11 mouse cellular contexts compared by ENCODE assay signal in genomic region chr17:81579728-81580425, GRCm38 (mm10).
DNase-seq lines count a peak whose midpoint lies in the region; ATAC-seq lines count a peak whose summit lies in the region.
"Had no signal": no experiment of that assay in that cellular context is flagged by ENCODE, and none has a peak within 500 bp of the region (broad histone marks: within the 10 kb centered on the region; RNA-seq: fewer than 3 reads in every experiment).

No protein-coding gene starts in this region.

- peaks cover 10% of the 10 kb centered on the region for H3K4me1 ChIP-seq in kidney, embryonic 16.5 days (ENCODE audit: insufficient read depth, low read length)
- H3K4me1 ChIP-seq: forebrain, embryonic 10.5 days had no signal

- no peaks in the 10 kb centered on the region for H3K27me3 ChIP-seq in kidney, embryonic 16.5 days (ENCODE audit: insufficient read depth, low read length)

- H3K27ac ChIP-seq in kidney, embryonic 16.5 days (ENCODE audit: low read length): 0 out of 2 replicates have a peak overlapping the region, but pooled peaks have one; percentile 25
- H3K27ac ChIP-seq: forebrain, embryonic 10.5 days; macrophage had no signal

- 0 out of 2 replicates have a peak, but pooled peaks cover 3% of the 10 kb centered on the region for H3K9me3 ChIP-seq in kidney, embryonic 16.5 days (ENCODE audit: low read length)
- H3K9me3 ChIP-seq: forebrain, embryonic 10.5 days had no signal

- no peaks in the 10 kb centered on the region for H3K36me3 ChIP-seq in kidney, embryonic 16.5 days (ENCODE audit: insufficient read depth, low read length)
- H3K36me3 ChIP-seq: forebrain, embryonic 10.5 days had no signal

- 62% methylated on average over 10 of the region's 10 CpGs for WGBS in kidney, embryonic 16.5 days

- no peak for ATAC-seq in kidney, embryonic 16.5 days (ENCODE audit: low FRiP score, low TSS enrichment)
- peak; percentile 72 to 85 for ATAC-seq in hematopoietic stem cell, adult 5-6 weeks (replicated peaks in 1 of 2; ENCODE audit: insufficient read depth in 1 of 2, low FRiP score in 2 of 2, low TSS enrichment in 1 of 2, low read depth in 1 of 2, poor library complexity in 2 of 2, severe bottlenecking in 2 of 2)
- no peak for ATAC-seq in activated CD4-positive, CD25-positive, alpha-beta regulatory T cell, adult 4 months

- H3K4me3 ChIP-seq in kidney, embryonic 16.5 days (ENCODE audit: low read length): no peak overlapping the region
- H3K4me3 ChIP-seq: forebrain, embryonic 10.5 days had no signal

- H3K9ac ChIP-seq in kidney, embryonic 16.5 days (replicated peaks; ENCODE audit: low read length): no peak overlapping the region

- H3K4me2 ChIP-seq in kidney, embryonic 16.5 days (replicated peaks; ENCODE audit: low read depth, low read length): no peak overlapping the region

- no peak for DNase-seq in kidney, adult 11 months
- DNase-seq in gastrocnemius, postnatal 4 days (ENCODE audit: low spot score in 2 of 2): peak; percentile 16 to 31
- peak; percentile 9 for DNase-seq in mesoderm, embryonic 11.5 days (ENCODE audit: low read depth, low spot score)
- DNase-seq in frontal cortex, postnatal 36 days (ENCODE audit: low spot score in 2 of 2): no peak
- no peak for DNase-seq in cerebellum, adult 8-10 months
- DNase-seq: cerebellum, adult 18-20 months had no signal

Comparison
In these comparisons a context has a peak if more than half of its experiments do, and no peak if none do; other contexts are left out.
1. ATAC-seq: peak in hematopoietic stem cell, adult 5-6 weeks (2 of 2); none in kidney, embryonic 16.5 days (single experiment) and activated CD4-positive, CD25-positive, alpha-beta regulatory T cell, adult 4 months (single experiment).
2. DNase-seq: peak in gastrocnemius, postnatal 4 days (2 of 2) and mesoderm, embryonic 11.5 days (single experiment); none in kidney, adult 11 months (single experiment), frontal cortex, postnatal 36 days (0 of 2) and cerebellum, adult 8-10 months (single experiment).